Mouse (Mus musculus): ENCODE data around the gene Prkca. TPM values are rescaled to one million over a fixed set of nuclear protein-coding genes. Genes with fewer than 3 reads are reported as not detected.

Gene Prkca
- polyA plus RNA-seq, 1 experiment = 5.4 TPM

DNA sequence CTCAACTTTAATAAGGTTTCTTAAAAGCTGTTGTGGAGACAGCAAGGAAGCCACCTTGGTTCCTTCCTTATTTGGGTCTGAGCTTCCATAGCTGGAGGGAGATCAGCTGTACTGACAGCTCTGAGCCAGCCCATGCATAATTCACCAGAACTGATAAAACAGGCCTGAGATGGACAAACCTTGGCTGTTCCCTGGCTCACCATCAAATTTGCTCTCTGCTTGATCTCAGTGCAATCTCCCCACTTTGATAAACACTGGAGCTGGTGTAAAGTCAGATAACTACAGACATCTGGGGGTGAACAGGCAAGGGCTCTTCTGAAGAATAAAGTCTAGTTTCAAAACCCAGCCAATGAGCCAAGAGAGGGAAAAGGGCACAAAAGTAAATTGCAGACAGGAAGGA lies 261.1 kb downstream of the Prkca start:
- H3K4me1 ChIP-seq (ENCODE audit: control insufficient read depth, insufficient read depth, low read length) = no peaks in the 10 kb centered on the region
- H3K4me3 ChIP-seq (ENCODE audit: insufficient read depth, low read depth, low read length) = no peak overlapping the region
- no peaks in the 10 kb centered on the region for H3K27me3 ChIP-seq (replicated peaks; ENCODE audit: control insufficient read depth, insufficient read depth, low read length)
- H3K27ac ChIP-seq (ENCODE audit: insufficient read depth, low read depth, low read length) = no peak overlapping the region
- TF ChIP-seq POLR2A (IDR thresholded peaks at IDR 0.05; ENCODE audit: low read depth, low read length) = no peak
- TF ChIP-seq CTCF (conservative IDR thresholded peaks at IDR 0.05; ENCODE audit: insufficient read depth, insufficient read length, low read depth, low read length) = no peak
- no peaks in the 10 kb centered on the region for H3K36me3 ChIP-seq (ENCODE audit: control insufficient read depth, insufficient read depth, low read length)
- no peak for DNase-seq

DNA sequence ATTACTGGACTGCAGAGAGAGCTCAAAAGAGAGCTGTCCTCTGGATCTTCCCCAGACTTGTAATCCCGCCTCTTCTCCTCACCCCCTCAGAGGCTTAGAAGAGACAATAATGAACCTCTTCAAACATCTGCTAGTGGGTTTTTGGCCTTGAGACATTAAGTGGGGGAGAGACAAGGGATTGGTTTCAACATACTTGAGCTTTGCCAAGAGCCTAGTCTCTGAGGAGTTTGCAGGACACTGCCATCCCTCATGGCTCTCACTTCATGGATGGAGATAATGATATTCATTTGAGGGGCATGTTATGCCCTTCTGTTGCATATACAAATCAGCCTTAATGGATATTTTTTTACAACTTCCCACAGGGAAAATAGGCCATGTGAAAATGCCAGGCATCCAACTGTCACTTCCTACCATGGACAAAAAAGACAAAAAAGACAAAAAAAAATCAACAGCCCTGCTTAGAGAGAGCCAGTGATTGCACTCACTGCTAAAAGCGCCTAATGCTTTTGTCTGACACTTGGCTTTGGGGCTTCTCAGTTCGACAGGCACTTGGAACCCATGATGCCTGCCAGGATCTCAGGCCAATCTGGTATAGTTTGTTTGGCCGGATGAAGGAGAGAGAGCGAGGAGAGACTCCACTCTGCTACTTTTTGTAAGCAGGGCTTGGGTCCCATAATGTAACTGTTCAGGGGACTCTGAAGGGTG lies 263.6 kb downstream of the Prkca start:
- no peak for TF ChIP-seq CTCF (conservative IDR thresholded peaks at IDR 0.05; ENCODE audit: insufficient read depth, insufficient read length, low read depth, low read length)
- TF ChIP-seq POLR2A (IDR thresholded peaks at IDR 0.05; ENCODE audit: low read depth, low read length) = no peak
- Histone ChIP-seq H3K27ac (ENCODE audit: insufficient read depth, low read depth, low read length) (no peak overlapping the region), H3K4me1 (ENCODE audit: control insufficient read depth, insufficient read depth, low read length) (no peaks in the 10 kb centered on the region)

DNA sequence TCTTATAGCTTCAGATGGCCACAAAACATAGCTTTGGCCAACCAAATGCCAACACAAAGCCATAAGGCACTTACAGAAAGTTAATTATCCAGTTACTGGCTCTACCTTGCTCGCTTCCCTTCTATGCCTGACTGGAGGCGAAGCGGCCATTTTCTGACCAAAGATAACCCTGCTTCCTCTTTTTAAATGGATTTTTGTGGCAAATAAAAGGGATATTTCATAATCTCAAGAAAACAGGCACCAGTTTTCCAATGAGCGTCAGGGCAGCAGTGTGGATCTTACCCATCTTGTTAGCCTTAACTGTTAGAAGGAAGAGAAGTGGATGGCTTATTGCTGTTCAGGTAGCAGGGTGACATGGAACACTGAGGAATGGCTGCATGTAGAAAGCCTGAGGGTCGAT lies 264.3 kb downstream of the Prkca start:
- TF ChIP-seq CTCF (conservative IDR thresholded peaks at IDR 0.05; ENCODE audit: insufficient read depth, insufficient read length, low read depth, low read length) (no peak), POLR2A (IDR thresholded peaks at IDR 0.05; ENCODE audit: low read depth, low read length) (no peak)
- Histone ChIP-seq H3K4me1 (ENCODE audit: control insufficient read depth, insufficient read depth, low read length) (no peaks in the 10 kb centered on the region), H3K36me3 (ENCODE audit: control insufficient read depth, insufficient read depth, low read length) (no peaks in the 10 kb centered on the region), H3K4me3 (ENCODE audit: insufficient read depth, low read depth, low read length) (no peak overlapping the region), H3K27ac (ENCODE audit: insufficient read depth, low read depth, low read length) (no peak overlapping the region), H3K27me3 (replicated peaks; ENCODE audit: control insufficient read depth, insufficient read depth, low read length) (no peaks in the 10 kb centered on the region)
- DNase-seq = no peak
- 90% methylated on average over 5 of the region's 5 CpGs for WGBS

More for the DNA sequence above, 263.6 kb downstream of the Prkca start:
- Histone ChIP-seq H3K4me3 (ENCODE audit: insufficient read depth, low read depth, low read length) (no peak overlapping the region), H3K27me3 (replicated peaks; ENCODE audit: control insufficient read depth, insufficient read depth, low read length) (no peaks in the 10 kb centered on the region), H3K36me3 (ENCODE audit: control insufficient read depth, insufficient read depth, low read length) (no peaks in the 10 kb centered on the region)
- 93% methylated on average over 5 of the region's 5 CpGs for WGBS
- no peak for DNase-seq

- Histone ChIP-seq H3K4me3 (ENCODE audit: insufficient read depth, low read depth, low read length) (no peak overlapping the region), H3K36me3 (ENCODE audit: control insufficient read depth, insufficient read depth, low read length) (no peaks in the 10 kb centered on the region), H3K4me1 (ENCODE audit: control insufficient read depth, insufficient read depth, low read length) (no peaks in the 10 kb centered on the region), H3K27ac (ENCODE audit: insufficient read depth, low read depth, low read length) (no peak overlapping the region), H3K27me3 (replicated peaks; ENCODE audit: control insufficient read depth, insufficient read depth, low read length) (no peaks in the 10 kb centered on the region)
- TF ChIP-seq CTCF (conservative IDR thresholded peaks at IDR 0.05; ENCODE audit: insufficient read depth, insufficient read length, low read depth, low read length) (no peak), POLR2A (IDR thresholded peaks at IDR 0.05; ENCODE audit: low read depth, low read length) (no peak)
- no peak for DNase-seq
- WGBS = 79% methylated on average over 3 of the region's 3 CpGs
Measured at GRCm38 (mm10) chr11:108077514-108077913, 266.2 kb downstream of the Prkca start.

GRCm38 (mm10) chr11:108072606-108073243 lies 271.0 kb downstream of the Prkca start:
- Histone ChIP-seq H3K4me1 (ENCODE audit: control insufficient read depth, insufficient read depth, low read length) (no peaks in the 10 kb centered on the region), H3K27me3 (replicated peaks; ENCODE audit: control insufficient read depth, insufficient read depth, low read length) (no peaks in the 10 kb centered on the region), H3K36me3 (ENCODE audit: control insufficient read depth, insufficient read depth, low read length) (no peaks in the 10 kb centered on the region), H3K4me3 (ENCODE audit: insufficient read depth, low read depth, low read length) (no peak overlapping the region), H3K27ac (ENCODE audit: insufficient read depth, low read depth, low read length) (no peak overlapping the region)
- 66% methylated on average over 6 of the region's 6 CpGs for WGBS
- TF ChIP-seq CTCF (conservative IDR thresholded peaks at IDR 0.05; ENCODE audit: insufficient read depth, insufficient read length, low read depth, low read length) (no peak), POLR2A (IDR thresholded peaks at IDR 0.05; ENCODE audit: low read depth, low read length) (no peak)
- no peak for DNase-seq

- TF ChIP-seq POLR2A (IDR thresholded peaks at IDR 0.05; ENCODE audit: low read depth, low read length) (no peak), CTCF (conservative IDR thresholded peaks at IDR 0.05; ENCODE audit: insufficient read depth, insufficient read length, low read depth, low read length) (no peak)
Measured at GRCm38 (mm10) chr11:108071230-108071629, 272.5 kb downstream of the Prkca start.

DNA sequence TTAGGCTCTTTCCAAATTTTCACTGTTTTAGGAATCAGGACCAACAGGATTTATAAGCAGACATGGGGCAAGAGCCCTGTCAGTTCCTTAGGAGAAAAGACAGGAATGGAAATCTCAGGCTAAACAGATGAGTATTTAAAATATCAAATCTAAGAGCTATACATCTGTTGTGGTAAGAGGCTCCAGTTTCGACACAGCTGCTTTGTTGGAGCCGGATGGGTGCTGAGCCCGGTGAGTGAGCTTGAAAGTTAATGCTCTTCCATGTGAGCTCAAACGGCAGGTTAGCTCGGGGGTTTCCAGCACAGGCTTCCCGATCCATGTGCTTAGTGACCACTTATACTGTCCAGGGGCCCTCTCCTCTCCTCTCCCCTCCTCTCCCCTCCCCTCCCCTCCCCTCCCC lies 273.7 kb downstream of the Prkca start:
- no peak overlapping the region for H3K4me3 ChIP-seq (ENCODE audit: insufficient read depth, low read depth, low read length)
- 77% methylated on average over 6 of the region's 6 CpGs for WGBS

More at GRCm38 (mm10) chr11:108071230-108071629, 272.5 kb downstream of the Prkca start:
- Histone ChIP-seq H3K4me3 (ENCODE audit: insufficient read depth, low read depth, low read length) (no peak overlapping the region), H3K36me3 (ENCODE audit: control insufficient read depth, insufficient read depth, low read length) (no peaks in the 10 kb centered on the region), H3K4me1 (ENCODE audit: control insufficient read depth, insufficient read depth, low read length) (no peaks in the 10 kb centered on the region), H3K27me3 (replicated peaks; ENCODE audit: control insufficient read depth, insufficient read depth, low read length) (no peaks in the 10 kb centered on the region), H3K27ac (ENCODE audit: insufficient read depth, low read depth, low read length) (no peak overlapping the region)
- no peak for DNase-seq
- 76% methylated on average over 6 of the region's 6 CpGs for WGBS

More for the DNA sequence above, 273.7 kb downstream of the Prkca start:
- no peak for DNase-seq
- TF ChIP-seq CTCF (conservative IDR thresholded peaks at IDR 0.05; ENCODE audit: insufficient read depth, insufficient read length, low read depth, low read length) = no peak
- TF ChIP-seq POLR2A (IDR thresholded peaks at IDR 0.05; ENCODE audit: low read depth, low read length) = no peak
- Histone ChIP-seq H3K36me3 (ENCODE audit: control insufficient read depth, insufficient read depth, low read length) (no peaks in the 10 kb centered on the region), H3K27ac (ENCODE audit: insufficient read depth, low read depth, low read length) (no peak overlapping the region), H3K27me3 (replicated peaks; ENCODE audit: control insufficient read depth, insufficient read depth, low read length) (no peaks in the 10 kb centered on the region), H3K4me1 (ENCODE audit: control insufficient read depth, insufficient read depth, low read length) (no peaks in the 10 kb centered on the region)
